Mouse (Mus musculus) liver, embryonic 14.5 days (tissue): ENCODE data around the gene Tbc1d22a.

Experiments used
- CTCF ChIP-seq: IDR thresholded peaks from 2 replicates; pipeline ENCODE4 v1.5.1; 2016; ENCODE audit warnings: antibody characterized with exemption, low read depth, control low read depth
- EP300 ChIP-seq: IDR thresholded peaks from 2 replicates; pipeline ENCODE4 v1.6.1; 2016; ENCODE audit warnings: antibody characterized with exemption, low read depth

GRCm38 (mm10) chr15:86244380-86244779 is 30.1 kb downstream of the Tbc1d22a start:
- TF ChIP-seq CTCF = no peak
- TF ChIP-seq EP300 = no peak
